Mouse (Mus musculus) lung, postnatal 0 days (tissue): Measurements from ENCODE around the gene Pth.

Experiments
- CTCF ChIP-seq: IDR thresholded peaks from 2 replicates; pipeline ENCODE4 v1.5.1; 2016; ENCODE audit warnings: antibody characterized with exemption, mild to moderate bottlenecking
- EP300 ChIP-seq: IDR thresholded peaks from 2 replicates; pipeline ENCODE4 v1.6.1; 2016; ENCODE audit warnings: antibody characterized with exemption, mild to moderate bottlenecking, control low read depth

- TF ChIP-seq EP300 = no peak
- no peak for TF ChIP-seq CTCF
Observed at GRCm38 (mm10) chr7:113420771-113421170, 32.4 kb upstream of the Pth start.
